Mouse (Mus musculus) layer of hippocampus, adult 8-10 months (tissue): ENCODE measurements around the gene Gm3448. TPM values are rescaled to one million over a fixed set of nuclear protein-coding genes. Genes with fewer than 3 reads are reported as not detected.
"Not testable (repeated sequence)": the region's sequence is repeated elsewhere in the genome, so short reads cannot be mapped to it uniquely, and the experiment has no call there.

Experiments used
- DNase-seq, 2 experiments: peaks; one replicate each; pipeline ENCODE4 v3.0.0; 2022; ENCODE audit warnings: low spot score in 2 of 2
- total RNA-seq, 4 experiments: library from RNA; stranded (reverse); gene quantifications; 2 replicates each; pipeline ENCODE4 v1.2.4; 2022

Gm3448 gene
- total RNA-seq, 4 experiments from 2014 or later = 7.8 to 10.2 (median 9.7) TPM

DNA sequence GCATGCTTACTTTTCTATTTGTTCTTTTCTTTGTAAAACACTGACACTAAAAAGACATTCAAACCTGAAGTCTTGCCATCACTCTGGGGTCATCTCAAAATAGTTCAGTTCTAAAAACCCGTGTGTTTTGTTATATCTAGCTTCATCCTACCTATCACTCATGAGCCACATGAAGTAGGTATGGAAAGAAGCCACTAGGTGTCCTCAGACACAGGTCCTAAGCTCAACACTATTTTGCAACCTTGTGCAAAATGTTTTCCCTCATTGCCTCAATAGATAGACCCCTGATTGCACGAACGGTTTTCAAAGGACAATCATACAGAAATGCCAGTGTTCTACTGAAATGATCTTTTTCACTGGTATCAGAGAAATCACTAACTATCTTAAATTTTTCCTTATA, 882 bp downstream of the Gm3448 start:
- DNase-seq = not testable (repeated sequence)

DNA sequence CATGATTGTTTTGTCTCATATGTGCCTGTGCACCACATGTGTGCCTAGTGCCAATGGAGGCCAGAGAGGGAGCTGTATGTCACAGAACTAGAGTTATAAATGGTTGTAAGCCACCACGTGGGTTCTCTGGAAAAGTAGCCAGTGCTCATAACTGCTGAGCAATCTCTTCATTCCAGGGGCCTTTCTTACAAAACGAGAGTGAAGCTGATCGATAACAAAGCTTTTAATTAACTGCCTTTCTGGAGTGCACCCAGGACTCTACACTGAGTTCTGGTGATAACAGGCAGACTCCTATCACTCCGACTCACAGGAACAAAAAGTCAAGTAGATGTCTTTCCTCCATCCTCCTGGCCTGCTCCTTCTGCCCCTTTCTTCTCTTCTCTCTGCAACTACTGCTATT, 9.9 kb downstream of the Gm3448 start:
- not testable (repeated sequence) for DNase-seq

DNA sequence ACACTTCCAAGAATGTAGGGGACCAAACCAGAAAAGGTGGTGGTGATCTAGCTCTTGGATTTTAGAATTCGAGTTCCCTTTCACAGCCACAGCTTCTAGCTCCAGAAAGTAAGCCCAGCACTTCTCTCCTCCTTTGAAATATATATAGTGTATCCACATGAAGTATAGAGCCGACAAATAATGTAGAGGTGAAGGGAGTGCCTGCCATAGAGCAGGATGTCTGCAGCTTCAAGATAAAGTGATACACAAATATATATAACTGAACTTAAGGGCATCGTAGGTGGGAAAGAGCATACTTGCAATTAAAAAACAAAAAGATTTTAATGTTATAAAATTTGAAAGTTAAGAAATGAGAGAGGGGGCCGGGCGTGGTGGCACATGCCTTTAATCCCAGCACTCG, 15.8 kb downstream of the Gm3448 start:
- not testable (repeated sequence) for DNase-seq

DNA sequence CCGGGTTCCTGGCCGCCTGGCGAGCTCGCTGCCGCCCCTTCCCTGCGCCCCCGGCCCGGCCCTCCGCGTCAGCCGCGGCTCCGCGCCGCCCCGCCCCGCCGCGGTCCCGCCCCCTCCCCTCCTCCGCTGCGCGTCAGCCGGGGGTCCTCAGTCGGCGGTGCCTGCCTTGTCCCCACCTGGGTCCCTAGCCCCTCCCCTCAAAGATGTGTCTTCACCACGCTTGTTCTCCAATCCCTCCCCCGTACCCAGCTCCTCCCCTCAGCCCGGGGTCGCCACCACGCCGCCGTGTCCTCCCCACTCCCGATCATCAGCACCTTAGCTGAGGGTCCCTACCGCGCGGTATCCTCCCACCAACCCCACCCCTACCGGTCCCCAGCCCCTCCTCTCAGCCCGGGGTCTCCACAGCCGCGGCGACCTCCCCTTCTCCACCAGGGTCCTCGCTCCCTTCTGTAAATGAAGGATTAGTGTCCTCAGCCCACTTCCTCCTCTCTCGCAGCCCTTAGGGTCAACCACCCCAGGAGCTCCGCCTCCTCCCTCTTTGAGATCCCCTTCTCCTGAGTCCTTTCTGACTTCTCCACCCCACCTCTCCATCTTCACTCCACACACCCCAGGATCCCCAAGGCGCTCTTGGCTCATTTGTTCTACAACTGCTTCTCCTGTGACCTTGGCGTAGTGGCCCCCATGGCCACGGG, 16.7 kb downstream of the Gm3448 start:
- DNase-seq = not testable (repeated sequence)

DNA sequence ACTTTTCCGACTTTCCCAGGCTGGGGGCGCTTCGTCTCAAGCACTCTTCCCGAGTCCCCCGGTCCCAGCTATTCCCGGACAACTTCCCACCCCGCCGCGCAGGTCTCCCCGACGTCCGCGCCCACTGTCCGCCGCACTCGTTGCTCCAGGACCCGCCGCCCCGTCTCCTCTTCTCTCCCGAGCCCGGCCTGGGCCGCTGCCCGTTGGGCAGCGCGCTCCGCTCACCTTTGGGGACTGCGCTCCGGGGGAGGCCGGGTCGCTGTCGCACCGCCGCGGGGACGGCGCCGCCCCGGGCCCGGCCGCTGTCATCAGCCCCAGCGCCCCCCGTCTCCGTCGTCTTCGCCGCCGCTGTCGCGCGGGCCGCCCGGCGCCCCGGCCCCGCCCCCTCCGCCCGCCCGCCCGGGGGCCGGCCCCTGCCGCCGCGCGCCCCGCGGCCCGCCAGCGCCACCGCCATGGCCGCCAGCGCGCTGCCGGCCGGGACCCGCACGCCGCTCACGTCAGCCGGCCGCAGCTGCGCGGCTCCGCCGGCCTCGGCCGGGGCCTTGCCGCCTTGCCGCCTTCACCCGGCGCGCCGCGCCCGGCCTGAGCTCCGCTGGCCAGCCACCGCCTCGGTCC, 17.4 kb downstream of the Gm3448 start:
- DNase-seq = not testable (repeated sequence)

DNA sequence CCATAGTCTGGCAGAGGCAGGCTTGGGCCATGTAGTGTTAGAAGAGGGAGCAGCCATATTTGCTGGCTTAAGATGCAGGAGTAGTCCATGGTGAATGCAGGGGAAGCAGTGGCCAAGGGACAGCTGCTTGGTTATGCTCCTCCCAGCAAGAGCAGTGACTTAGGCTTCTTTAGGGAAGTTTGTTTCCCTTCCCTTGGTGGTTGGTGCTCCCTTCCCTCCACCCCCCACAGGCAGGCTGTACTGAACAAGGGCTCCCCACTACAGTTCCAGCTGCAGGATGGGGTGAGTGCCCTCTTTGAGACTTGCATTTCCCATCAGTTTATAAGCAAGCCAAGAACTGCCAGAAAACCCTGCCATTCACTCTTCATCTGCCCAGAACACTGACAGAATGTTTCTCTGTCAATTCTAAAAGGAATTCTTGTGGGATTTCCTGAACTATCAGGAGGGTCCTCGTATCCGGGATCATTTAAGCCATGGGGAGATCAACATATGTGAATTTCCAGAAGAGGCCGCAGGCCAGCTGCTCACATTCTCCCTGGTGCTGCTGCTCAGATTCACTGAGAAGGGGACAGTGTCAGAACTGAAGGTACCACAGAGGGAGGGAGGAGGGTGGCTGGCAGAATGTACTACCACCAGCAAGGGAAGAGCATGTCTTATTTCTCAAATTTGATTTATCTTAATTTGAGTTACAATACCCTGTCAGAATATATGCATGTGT, 19.7 kb downstream of the Gm3448 start:
- DNase-seq = peak; percentile 13 to 35

DNA sequence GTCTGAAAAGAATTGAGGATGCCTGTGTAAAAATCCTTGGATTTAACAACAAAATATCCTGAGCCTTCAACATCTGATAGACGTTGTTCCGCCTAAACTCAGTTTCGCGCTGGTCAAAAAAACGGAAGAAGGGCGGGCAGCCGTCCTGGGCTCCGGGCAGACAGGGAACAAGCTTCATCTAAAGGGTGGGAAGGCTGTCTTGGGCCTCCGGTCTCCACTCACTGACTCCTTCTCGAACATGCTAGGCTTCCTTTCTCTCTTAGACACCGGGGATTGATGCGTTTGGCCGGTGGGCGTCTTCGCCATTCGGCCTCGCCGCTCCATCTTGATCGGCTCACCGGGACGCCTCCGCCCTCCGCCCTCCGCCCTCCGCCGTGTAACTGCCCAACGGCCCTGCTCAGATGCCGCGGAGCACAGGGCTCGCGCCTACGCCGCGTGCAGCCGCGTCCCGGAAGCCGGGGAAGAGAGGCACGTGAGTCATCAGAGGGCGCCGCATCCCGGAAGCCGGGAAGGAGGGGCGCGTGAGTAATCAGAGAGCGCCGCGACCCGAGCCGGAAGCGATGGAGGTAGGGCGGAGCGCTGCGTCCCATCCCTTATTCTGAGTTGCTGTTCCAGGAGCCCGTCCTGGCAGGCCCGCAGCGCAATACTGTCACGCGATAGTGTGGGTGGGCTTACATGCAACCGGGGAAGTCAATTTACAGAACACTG, 31.5 kb downstream of the Gm3448 start, which contains the start of gene Gm3435:
Gene Gm3435, plus strand, starts transcription at position 471 of the 708 bp plus-strand sequence.
- not testable (repeated sequence) for DNase-seq

DNA sequence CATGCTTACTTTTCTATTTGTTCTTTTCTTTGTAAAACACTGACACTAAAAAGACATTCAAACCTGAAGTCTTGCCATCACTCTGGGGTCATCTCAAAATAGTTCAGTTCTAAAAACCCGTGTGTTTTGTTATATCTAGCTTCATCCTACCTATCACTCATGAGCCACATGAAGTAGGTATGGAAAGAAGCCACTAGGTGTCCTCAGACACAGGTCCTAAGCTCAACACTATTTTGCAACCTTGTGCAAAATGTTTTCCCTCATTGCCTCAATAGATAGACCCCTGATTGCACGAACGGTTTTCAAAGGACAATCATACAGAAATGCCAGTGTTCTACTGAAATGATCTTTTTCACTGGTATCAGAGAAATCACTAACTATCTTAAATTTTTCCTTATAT, 32.2 kb downstream of the Gm3448 start:
- not testable (repeated sequence) for DNase-seq

DNA sequence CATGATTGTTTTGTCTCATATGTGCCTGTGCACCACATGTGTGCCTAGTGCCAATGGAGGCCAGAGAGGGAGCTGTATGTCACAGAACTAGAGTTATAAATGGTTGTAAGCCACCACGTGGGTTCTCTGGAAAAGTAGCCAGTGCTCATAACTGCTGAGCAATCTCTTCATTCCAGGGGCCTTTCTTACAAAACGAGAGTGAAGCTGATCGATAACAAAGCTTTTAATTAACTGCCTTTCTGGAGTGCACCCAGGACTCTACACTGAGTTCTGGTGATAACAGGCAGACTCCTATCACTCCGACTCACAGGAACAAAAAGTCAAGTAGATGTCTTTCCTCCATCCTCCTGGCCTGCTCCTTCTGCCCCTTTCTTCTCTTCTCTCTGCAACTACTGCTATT, 41.3 kb downstream of the Gm3448 start:
- not testable (repeated sequence) for DNase-seq

DNA sequence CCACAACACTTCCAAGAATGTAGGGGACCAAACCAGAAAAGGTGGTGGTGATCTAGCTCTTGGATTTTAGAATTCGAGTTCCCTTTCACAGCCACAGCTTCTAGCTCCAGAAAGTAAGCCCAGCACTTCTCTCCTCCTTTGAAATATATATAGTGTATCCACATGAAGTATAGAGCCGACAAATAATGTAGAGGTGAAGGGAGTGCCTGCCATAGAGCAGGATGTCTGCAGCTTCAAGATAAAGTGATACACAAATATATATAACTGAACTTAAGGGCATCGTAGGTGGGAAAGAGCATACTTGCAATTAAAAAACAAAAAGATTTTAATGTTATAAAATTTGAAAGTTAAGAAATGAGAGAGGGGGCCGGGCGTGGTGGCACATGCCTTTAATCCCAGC, 47.2 kb downstream of the Gm3448 start:
- DNase-seq = not testable (repeated sequence)

DNA sequence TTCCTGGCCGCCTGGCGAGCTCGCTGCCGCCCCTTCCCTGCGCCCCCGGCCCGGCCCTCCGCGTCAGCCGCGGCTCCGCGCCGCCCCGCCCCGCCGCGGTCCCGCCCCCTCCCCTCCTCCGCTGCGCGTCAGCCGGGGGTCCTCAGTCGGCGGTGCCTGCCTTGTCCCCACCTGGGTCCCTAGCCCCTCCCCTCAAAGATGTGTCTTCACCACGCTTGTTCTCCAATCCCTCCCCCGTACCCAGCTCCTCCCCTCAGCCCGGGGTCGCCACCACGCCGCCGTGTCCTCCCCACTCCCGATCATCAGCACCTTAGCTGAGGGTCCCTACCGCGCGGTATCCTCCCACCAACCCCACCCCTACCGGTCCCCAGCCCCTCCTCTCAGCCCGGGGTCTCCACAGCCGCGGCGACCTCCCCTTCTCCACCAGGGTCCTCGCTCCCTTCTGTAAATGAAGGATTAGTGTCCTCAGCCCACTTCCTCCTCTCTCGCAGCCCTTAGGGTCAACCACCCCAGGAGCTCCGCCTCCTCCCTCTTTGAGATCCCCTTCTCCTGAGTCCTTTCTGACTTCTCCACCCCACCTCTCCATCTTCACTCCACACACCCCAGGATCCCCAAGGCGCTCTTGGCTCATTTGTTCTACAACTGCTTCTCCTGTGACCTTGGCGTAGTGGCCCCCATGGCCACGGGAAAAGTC, 48.1 kb downstream of the Gm3448 start:
- not testable (repeated sequence) for DNase-seq

DNA sequence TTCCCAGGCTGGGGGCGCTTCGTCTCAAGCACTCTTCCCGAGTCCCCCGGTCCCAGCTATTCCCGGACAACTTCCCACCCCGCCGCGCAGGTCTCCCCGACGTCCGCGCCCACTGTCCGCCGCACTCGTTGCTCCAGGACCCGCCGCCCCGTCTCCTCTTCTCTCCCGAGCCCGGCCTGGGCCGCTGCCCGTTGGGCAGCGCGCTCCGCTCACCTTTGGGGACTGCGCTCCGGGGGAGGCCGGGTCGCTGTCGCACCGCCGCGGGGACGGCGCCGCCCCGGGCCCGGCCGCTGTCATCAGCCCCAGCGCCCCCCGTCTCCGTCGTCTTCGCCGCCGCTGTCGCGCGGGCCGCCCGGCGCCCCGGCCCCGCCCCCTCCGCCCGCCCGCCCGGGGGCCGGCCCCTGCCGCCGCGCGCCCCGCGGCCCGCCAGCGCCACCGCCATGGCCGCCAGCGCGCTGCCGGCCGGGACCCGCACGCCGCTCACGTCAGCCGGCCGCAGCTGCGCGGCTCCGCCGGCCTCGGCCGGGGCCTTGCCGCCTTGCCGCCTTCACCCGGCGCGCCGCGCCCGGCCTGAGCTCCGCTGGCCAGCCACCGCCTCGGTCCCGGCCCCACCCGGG, 48.7 kb downstream of the Gm3448 start:
- DNase-seq = not testable (repeated sequence)

DNA sequence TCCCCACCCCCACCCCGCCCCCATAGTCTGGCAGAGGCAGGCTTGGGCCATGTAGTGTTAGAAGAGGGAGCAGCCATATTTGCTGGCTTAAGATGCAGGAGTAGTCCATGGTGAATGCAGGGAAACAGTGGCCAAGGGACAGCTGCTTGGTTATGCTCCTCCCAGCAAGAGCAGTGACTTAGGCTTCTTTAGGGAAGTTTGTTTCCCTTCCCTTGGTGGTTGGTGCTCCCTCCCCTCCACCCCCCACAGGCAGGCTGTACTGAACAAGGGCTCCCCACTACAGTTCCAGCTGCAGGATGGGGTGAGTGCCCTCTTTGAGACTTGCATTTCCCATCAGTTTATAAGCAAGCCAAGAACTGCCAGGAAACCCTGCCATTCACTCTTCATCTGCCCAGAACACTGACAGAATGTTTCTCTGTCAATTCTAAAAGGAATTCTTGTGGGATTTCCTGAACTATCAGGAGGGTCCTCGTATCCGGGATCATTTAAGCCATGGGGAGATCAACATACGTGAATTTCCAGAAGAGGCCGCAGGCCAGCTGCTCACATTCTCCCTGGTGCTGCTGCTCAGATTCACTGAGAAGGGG, 51.1 kb downstream of the Gm3448 start:
- peak in 1 of 2 experiments; percentile 7 for DNase-seq

DNA sequence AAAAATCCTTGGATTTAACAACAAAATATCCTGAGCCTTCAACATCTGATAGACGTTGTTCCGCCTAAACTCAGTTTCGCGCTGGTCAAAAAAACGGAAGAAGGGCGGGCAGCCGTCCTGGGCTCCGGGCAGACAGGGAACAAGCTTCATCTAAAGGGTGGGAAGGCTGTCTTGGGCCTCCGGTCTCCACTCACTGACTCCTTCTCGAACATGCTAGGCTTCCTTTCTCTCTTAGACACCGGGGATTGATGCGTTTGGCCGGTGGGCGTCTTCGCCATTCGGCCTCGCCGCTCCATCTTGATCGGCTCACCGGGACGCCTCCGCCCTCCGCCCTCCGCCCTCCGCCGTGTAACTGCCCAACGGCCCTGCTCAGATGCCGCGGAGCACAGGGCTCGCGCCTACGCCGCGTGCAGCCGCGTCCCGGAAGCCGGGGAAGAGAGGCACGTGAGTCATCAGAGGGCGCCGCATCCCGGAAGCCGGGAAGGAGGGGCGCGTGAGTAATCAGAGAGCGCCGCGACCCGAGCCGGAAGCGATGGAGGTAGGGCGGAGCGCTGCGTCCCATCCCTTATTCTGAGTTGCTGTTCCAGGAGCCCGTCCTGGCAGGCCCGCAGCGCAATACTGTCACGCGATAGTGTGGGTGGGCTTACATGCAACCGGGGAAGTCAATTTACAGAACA, 62.8 kb downstream of the Gm3448 start, which contains the start of the genes 9030025P20Rik and Gm3417:
Gene 9030025P20Rik, plus strand, starts transcription at position 107 of the 677 bp plus-strand sequence.
Gene Gm3417, minus strand, starts transcription at position 429 of the 677 bp plus-strand sequence.
- DNase-seq = not testable (repeated sequence)

DNA sequence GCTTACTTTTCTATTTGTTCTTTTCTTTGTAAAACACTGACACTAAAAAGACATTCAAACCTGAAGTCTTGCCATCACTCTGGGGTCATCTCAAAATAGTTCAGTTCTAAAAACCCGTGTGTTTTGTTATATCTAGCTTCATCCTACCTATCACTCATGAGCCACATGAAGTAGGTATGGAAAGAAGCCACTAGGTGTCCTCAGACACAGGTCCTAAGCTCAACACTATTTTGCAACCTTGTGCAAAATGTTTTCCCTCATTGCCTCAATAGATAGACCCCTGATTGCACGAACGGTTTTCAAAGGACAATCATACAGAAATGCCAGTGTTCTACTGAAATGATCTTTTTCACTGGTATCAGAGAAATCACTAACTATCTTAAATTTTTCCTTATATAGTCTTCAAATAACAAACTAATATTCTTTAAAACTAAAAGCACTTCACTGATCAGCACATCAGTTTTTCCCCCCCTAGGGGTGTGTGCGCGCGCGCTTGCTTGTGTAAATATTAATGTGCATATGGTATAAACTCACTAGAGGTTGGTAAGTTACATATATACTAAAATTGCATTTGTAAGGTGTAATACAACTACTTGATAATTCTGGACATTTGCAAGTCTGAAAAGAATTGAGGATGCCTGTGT, 63.5 kb downstream of the Gm3448 start:
- not testable (repeated sequence) for DNase-seq

DNA sequence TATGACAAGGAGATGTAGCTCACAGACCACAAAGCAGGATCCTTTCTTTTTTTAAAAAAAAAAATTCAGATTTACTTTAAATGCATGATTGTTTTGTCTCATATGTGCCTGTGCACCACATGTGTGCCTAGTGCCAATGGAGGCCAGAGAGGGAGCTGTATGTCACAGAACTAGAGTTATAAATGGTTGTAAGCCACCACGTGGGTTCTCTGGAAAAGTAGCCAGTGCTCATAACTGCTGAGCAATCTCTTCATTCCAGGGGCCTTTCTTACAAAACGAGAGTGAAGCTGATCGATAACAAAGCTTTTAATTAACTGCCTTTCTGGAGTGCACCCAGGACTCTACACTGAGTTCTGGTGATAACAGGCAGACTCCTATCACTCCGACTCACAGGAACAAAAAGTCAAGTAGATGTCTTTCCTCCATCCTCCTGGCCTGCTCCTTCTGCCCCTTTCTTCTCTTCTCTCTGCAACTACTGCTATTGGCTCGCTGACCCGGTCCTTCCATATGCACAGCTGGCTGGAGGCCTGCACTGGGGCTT, 72.9 kb downstream of the Gm3448 start:
- DNase-seq = not testable (repeated sequence)

DNA sequence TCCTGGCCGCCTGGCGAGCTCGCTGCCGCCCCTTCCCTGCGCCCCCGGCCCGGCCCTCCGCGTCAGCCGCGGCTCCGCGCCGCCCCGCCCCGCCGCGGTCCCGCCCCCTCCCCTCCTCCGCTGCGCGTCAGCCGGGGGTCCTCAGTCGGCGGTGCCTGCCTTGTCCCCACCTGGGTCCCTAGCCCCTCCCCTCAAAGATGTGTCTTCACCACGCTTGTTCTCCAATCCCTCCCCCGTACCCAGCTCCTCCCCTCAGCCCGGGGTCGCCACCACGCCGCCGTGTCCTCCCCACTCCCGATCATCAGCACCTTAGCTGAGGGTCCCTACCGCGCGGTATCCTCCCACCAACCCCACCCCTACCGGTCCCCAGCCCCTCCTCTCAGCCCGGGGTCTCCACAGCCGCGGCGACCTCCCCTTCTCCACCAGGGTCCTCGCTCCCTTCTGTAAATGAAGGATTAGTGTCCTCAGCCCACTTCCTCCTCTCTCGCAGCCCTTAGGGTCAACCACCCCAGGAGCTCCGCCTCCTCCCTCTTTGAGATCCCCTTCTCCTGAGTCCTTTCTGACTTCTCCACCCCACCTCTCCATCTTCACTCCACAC, 79.7 kb downstream of the Gm3448 start:
- DNase-seq = not testable (repeated sequence)

DNA sequence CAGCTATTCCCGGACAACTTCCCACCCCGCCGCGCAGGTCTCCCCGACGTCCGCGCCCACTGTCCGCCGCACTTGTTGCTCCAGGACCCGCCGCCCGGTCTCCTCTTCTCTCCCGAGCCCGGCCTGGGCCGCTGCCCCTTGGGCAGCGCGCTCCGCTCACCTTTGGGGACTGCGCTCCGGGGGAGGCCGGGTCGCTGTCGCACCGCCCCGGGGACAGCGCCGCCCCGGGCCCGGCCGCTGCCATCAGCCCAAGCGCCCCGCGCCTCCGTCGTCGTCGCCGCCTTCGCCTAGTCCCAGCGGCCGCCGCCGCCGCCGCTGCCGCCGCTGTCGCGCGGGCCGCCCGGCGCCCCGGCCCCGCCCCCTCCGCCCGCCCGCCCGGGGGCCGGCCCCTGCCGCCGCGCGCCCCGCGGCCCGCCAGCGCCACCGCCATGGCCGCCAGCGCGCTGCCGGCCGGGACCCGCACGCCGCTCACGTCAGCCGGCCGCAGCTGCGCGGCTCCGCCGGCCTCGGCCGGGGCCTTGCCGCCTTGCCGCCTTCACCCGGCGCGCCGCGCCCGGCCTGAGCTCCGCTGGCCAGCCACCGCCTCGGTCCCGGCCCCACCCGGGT, 80.3 kb downstream of the Gm3448 start, which contains the start of gene Phf10:
Gene Phf10, minus strand, starts transcription at position 323 of the 606 bp plus-strand sequence.
- not testable (repeated sequence) for DNase-seq
